Mouse (Mus musculus): Measurements from ENCODE around the gene Atg9b.

DNA sequence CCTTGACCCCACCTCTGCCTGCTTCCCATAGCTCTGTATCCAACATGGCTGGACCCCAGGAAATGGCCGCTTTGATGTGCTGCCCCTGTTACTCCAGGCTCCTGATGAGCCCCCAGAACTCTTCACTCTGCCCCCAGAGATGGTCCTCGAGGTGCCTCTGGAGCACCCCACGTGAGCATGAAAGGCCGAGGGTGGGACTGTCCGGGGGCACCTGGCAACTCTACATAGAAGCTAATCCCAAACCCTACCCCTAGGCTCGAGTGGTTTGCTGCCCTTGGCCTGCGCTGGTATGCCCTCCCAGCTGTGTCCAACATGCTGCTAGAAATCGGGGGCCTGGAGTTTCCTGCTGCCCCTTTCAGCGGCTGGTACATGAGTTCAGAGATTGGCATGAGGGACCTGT is 22.2 kb downstream of the Atg9b start:
- TF ChIP-seq POLR2A (IDR thresholded peaks at IDR 0.05; ENCODE audit: extremely low read depth, insufficient read depth, low read length) (no peak), CTCF (IDR thresholded peaks at IDR 0.05; ENCODE audit: low read depth, low read length) (no peak)
